Mouse (Mus musculus): Measurements from ENCODE around the gene Gm4787. TPM values are rescaled to one million over a fixed set of nuclear protein-coding genes. Genes with fewer than 3 reads are reported as not detected.

The Gm4787 gene
- 1.1 TPM for polyA plus RNA-seq (2014; fragmentation: Illumina TruSeq; extraction: RNeasy Lipid Tissue Mini Kit (QIAGEN cat#74804); ENCODE audit: low read depth, low replicate concordance)

DNA sequence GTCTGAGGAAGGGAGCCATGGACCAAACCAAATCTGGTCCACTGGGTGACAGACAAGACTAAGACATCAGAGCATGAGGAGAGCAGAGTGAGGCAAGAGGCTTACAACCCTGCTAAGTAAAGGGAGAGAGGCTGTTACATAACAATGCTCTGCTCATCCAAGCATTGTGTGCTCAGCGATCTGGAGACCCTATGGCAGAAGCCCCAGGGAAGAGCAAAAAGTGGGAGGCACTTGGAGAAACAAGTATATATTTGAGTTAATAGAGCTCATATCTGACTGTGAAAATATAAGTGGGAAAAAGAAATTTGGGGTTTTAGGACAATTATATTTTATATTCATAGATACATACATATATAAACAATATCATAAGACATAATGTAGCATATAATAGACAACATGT, at the start of gene Gm4787:
Gene Gm4787, minus strand, starts transcription at position 101 of the 400 bp plus-strand sequence.

DNA sequence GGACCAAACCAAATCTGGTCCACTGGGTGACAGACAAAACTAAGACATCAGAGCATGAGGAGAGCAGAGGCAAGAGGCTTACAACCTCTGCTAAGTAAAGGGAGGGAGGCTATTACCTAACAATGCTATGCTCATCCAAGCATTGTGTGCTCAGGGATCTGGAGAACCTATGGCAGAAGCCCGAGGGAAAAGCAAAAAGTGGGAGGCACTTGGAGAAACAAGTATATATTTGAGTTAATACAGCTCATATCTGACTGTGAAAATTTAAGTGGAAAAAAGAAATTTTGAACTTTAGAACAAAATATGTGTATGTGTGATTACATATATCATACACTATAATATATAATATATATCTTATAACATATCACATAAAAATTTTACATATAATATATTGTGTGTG, 42.6 kb upstream of the Gm4787 start, which contains the start of gene Adam4:
Gene Adam4, minus strand, starts transcription at position 101 of the 400 bp plus-strand sequence.

DNA sequence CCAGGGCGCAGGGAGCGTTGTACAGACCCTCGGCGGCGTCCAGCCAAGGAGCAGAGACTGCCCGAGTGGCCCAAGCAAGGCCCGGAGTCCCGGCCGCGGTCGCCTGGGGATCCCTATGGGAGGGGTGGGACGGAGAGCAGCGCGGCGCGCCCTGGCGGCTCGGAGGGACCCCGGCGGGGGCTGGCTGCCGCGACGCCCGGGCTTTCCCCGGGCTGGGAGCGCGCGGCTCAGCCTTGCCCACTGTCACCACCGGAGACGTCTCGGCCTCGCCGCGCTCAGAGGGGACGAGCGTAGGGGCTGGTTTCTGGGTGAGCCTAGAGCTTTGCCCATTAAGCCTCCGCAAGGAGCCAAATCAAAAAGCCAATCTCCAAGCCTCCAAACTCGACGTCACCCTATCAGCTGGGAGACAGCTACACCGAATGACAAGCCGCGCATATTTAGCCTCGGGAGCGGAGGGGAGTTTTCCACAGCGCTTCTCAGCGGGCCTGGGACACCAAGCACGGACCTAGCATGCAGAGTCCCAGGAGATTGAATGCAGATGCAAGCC, 46.3 kb downstream of the Gm4787 start, which contains the start of gene Slc8a3:
Gene Slc8a3, minus strand, starts transcription at position 306 of the 547 bp plus-strand sequence.

Other genes starting within 250 kb of the Gm4787 start
- gene Slc8a3, start 46.3 kb downstream of the Gm4787 start, polyA plus RNA-seq (2014; fragmentation: Illumina TruSeq; extraction: RNeasy Lipid Tissue Mini Kit (QIAGEN cat#74804); ENCODE audit: low read depth, low replicate concordance) = not detected
- gene Adam4, start 42.5 kb upstream of the Gm4787 start, polyA plus RNA-seq (2014; fragmentation: Illumina TruSeq; extraction: RNeasy Lipid Tissue Mini Kit (QIAGEN cat#74804); ENCODE audit: low read depth, low replicate concordance) = 0.57 TPM
- 342 TPM for gene Cox16, start 105.7 kb upstream of the Gm4787 start, polyA plus RNA-seq (2014; fragmentation: Illumina TruSeq; extraction: RNeasy Lipid Tissue Mini Kit (QIAGEN cat#74804); ENCODE audit: low read depth, low replicate concordance)
- gene Gm20498, start 153.4 kb upstream of the Gm4787 start, polyA plus RNA-seq (2014; fragmentation: Illumina TruSeq; extraction: RNeasy Lipid Tissue Mini Kit (QIAGEN cat#74804); ENCODE audit: low read depth, low replicate concordance) = 7.2 TPM
- 154 TPM for gene Synj2bp, start 153.4 kb upstream of the Gm4787 start, polyA plus RNA-seq (2014; fragmentation: Illumina TruSeq; extraction: RNeasy Lipid Tissue Mini Kit (QIAGEN cat#74804); ENCODE audit: low read depth, low replicate concordance)
- not detected for gene Adam21, start 189.0 kb upstream of the Gm4787 start, polyA plus RNA-seq (2014; fragmentation: Illumina TruSeq; extraction: RNeasy Lipid Tissue Mini Kit (QIAGEN cat#74804); ENCODE audit: low read depth, low replicate concordance)
- 72.4 TPM for gene Med6, start 215.5 kb upstream of the Gm4787 start, polyA plus RNA-seq (2014; fragmentation: Illumina TruSeq; extraction: RNeasy Lipid Tissue Mini Kit (QIAGEN cat#74804); ENCODE audit: low read depth, low replicate concordance)